Mouse (Mus musculus): ENCODE results near the gene Fkbp10.

- TF ChIP-seq CTCF (IDR thresholded peaks at IDR 0.05; ENCODE audit: low read depth) (no peak), EP300 (optimal IDR thresholded peaks at IDR 0.05) (no peak)
Observed at GRCm38 (mm10) chr11:100377989-100378388, 37.5 kb upstream of the Fkbp10 start.

Measured in stomach, postnatal 0 days (tissue).